Mouse (Mus musculus) bone marrow, adult 2 months (tissue): ENCODE measurements around the gene Slc43a3.

Experiments
- CTCF ChIP-seq: fragments of 200-500 bp; IDR thresholded peaks from 2 replicates; pipeline ENCODE4 v1.5.1; 2011; ENCODE audit warnings: low read length, control low read depth; ENCODE audit not compliant: control insufficient read depth, insufficient read depth
- POLR2A ChIP-seq: fragments of 200-500 bp; IDR thresholded peaks from 2 replicates; pipeline ENCODE4 v1.6.1; 2011; ENCODE audit warnings: low read depth, mild to moderate bottlenecking, control low read depth, low read length, borderline replicate concordance; ENCODE audit not compliant: control insufficient read depth

- no peak for TF ChIP-seq POLR2A
- no peak for TF ChIP-seq CTCF
Measured at GRCm38 (mm10) chr2:85004341-85004740, 68.0 kb downstream of the Slc43a3 start.
